Mouse (Mus musculus): ENCODE results near the gene Dbn1. TPM values are rescaled to one million over a fixed set of nuclear protein-coding genes. Genes with fewer than 3 reads are reported as not detected.
A peak's percentile ranks its signal among the peaks of the same experiment; 100 is the strongest.

Dbn1 gene
- 498 and 572 TPM in 2 replicates for polyA plus RNA-seq (2015; fragmentation: Nextera tagmentation; extraction: Ambion mirVana)

DNA sequence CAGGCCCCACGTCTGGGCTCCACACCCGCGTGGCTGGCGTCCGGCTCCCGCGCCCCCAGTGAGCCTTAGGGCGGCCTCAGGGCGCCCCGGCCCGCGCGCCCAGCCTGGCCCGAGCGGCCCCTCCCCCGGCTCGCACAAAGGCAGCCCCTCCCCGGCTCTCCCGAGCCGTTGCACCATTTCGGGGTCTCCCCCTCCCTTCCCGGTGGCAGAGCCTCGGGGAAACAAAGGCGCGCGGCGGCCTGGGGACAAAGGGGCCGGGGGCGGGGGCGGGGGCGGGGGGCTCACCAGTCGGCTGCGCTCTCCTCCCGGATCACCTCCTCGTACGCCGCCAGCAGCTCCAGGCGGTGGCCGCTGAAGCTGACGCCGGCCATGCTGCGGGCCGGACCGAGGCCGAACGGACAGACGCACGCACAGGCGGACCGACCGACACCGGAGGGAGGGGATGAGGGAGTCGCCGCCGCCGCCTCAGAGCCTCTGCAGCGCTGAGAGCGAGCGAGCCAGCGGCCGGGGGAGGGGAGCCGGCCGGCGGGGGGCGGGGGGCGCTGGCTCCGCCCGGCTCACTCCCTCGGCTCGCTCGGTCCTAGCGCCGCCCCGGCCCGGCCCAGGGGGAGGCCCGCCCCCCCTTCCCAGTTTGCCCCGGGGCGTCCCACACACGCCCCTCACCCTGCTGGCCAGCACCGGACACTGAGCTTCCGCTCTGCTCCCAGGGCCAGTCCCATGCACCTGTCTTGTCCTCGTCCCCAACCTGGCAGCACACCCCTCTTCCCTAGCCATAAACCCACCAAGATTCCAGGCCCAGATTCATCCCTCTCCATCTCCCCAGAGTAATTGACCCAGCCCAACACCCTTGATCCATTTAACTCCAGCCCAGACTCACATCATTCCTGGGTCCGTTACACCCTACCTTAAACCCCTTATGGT lies at the start of gene Dbn1:
Dbn1 (minus strand) TSS at position 534 of the 921 bp plus-strand sequence.
- Histone ChIP-seq H3K9ac (peak within 1 kb of the TSS; percentile 100), H3K9me3 (no peaks in the 10 kb centered on the region), H3K4me2 (peak within 1 kb of the TSS; percentile 79), H3K27ac (replicated peaks) (peak within 1 kb of the TSS; percentile 99), H3K4me1 (replicated peaks) (peaks cover 42% of the 10 kb centered on the region), H3K27me3 (no peaks in the 10 kb centered on the region), H3K4me3 (peak within 1 kb of the TSS; percentile 95), H3K36me3 (no peaks in the 10 kb centered on the region)
- ATAC-seq (ENCODE audit: low FRiP score, low read depth), result peak; percentile 84
- WGBS, result under 1% methylated on average over 72 of the region's 83 CpGs

DNA sequence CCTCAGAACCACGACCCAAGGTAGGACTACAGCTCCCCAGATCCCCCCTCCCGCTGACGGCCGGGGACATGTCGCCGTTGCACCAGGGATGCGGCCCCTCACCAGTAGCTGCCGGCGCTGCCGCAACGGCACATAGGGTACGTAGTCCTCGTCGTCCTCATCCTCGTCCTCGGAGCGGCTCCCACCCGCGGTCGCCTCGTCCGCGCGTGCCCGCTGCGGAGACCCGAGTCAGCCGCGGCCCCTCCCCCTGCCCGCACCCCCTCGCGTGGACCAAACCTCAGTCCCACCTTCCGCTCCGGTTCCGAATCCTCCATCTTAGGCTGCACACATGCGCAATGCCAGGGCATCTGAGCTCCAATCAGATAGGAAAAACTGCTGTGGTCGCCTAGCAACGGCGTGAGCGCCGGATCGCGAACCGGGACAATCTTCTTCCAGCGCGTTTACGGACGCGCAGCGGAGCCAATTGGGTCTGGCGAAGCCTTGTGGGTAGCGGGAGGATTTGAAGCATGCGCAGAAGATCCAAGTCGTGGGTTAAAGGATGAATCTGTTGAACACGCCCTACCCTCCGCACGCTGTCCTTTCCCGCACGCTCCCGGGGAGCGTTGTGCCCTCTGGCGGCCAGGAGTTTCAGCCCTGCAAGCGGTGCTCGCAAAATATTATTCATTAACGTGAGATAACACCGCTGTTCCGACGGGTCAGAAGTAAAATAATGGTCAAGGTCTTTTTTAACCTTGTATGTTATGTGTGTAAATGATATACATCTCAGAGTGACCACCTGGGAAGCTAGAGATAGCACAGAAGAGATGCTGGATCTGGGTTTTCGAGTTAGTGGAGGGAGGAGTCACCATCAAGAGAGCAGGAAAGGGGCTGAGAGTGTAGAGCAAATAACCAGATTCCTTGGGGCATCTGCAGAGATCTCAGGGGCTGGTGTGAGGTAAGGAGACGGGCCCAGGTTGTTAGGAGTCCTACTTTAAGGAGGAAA lies 48.6 kb upstream of the Dbn1 start, which contains the start of gene Ddx41:
Ddx41 (minus strand) TSS at position 465 of the 982 bp plus-strand sequence.
- H3K9me3 ChIP-seq, result no peaks in the 10 kb centered on the region
- peak within 1 kb of the TSS; percentile 72 for H3K4me3 ChIP-seq
- H3K4me2 ChIP-seq, result peak within 1 kb of the TSS; percentile 93
- peaks cover 66% of the 10 kb centered on the region for H3K36me3 ChIP-seq
- H3K27ac ChIP-seq (replicated peaks), result peak within 1 kb of the TSS; percentile 83
- peak within 1 kb of the TSS; percentile 80 for H3K9ac ChIP-seq
- peak; percentile 98 for ATAC-seq (ENCODE audit: low FRiP score, low read depth)
- peaks cover 19% of the 10 kb centered on the region for H3K4me1 ChIP-seq (replicated peaks)
- H3K27me3 ChIP-seq, result no peaks in the 10 kb centered on the region
- under 1% methylated on average over 70 of the region's 70 CpGs for WGBS

DNA sequence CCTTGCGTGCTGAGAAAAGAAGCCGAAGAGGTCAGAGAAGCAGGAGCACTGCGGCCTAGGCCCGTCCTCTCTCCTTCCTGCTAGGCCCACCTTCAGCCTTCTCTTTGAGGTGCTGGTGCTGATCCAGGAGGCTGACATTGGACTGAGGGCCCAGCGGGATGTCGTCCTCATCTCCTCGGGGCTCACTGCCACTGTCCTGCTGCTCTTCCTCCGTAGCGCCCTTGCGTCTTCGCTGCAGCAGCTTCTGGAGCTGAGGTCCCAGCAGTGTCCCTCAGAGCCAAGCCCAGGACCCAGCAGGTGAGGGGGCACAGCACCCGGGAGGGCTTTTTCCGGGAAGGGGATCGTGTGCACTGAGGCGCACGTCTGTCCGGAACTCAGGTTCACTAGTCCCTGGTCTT lies 47.9 kb upstream of the Dbn1 start:
- no peak for ATAC-seq (ENCODE audit: low FRiP score, low read depth)
- H3K36me3 ChIP-seq, result peaks cover 64% of the 10 kb centered on the region
- 19% methylated on average over 17 of the region's 17 CpGs for WGBS

DNA sequence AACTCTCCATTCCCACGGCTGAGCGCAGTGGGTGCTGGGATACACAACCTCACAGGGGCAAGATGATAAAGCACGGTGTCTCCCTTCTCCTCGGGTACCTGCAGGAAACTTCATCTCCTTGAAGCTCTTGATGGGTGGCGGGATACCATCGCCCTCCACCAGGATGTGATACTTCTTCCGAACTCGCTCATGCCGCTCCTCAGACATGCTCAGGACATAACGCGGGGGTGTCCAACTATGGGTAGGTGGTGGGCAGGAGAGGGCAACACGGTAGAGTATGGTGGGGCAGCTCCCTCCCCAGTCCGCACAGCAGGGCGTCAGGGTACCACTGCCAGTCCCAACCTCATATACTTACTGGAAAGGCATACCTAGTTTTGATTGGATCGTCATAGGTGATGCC lies 47.3 kb upstream of the Dbn1 start:
- ATAC-seq (ENCODE audit: low FRiP score, low read depth), result no peak
- Histone ChIP-seq H3K9me3 (no peaks in the 10 kb centered on the region), H3K4me2 (peak overlapping the region; percentile 93), H3K27ac (replicated peaks) (no peak overlapping the region), H3K4me1 (replicated peaks) (peaks cover 19% of the 10 kb centered on the region), H3K9ac (peak overlapping the region; percentile 80), H3K4me3 (peak overlapping the region; percentile 72), H3K27me3 (no peaks in the 10 kb centered on the region), H3K36me3 (peaks cover 63% of the 10 kb centered on the region)
- 96% methylated on average over 15 of the region's 15 CpGs for WGBS

More for the DNA sequence above, 47.9 kb upstream of the Dbn1 start:
- peak overlapping the region; percentile 93 for H3K4me2 ChIP-seq
- no peaks in the 10 kb centered on the region for H3K27me3 ChIP-seq
- peaks cover 19% of the 10 kb centered on the region for H3K4me1 ChIP-seq (replicated peaks)
- H3K27ac ChIP-seq (replicated peaks), result peak overlapping the region; percentile 83
- peak overlapping the region; percentile 72 for H3K4me3 ChIP-seq
- H3K9me3 ChIP-seq, result no peaks in the 10 kb centered on the region
- peak overlapping the region; percentile 80 for H3K9ac ChIP-seq

DNA sequence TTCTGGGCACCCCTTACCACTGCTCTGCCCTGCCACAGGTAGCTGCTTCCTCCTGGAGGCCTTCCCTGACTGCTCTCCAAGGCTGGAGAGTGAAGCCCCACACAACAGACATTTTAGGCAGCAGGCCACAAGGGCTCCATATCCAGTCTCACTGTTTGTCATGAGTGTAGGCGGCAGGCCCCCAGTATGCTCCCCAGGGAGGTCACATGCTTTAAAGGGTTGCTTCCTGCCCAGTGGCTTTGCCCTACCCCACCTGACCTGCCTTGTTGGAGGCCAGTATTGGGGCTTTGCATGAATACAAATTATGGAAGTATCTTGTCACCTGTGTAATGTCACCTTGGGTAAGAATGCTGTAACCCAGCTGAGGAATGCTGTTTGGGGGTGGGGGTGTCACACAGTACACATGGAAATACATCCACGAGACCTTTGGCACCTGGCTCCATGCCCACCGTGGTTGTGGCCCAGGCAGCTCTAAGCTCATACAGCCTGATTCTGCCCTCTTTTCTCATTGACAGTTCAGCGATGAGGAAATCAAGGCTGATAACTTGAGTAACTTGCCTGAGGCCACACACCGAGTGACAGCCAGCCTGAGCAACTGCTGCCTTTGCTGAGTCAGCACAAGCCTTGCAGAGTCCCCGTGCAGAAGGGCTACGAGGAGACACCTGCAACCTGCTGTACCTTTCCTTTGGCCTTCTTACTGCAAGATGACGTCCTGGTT lies 41.4 kb upstream of the Dbn1 start, which contains the start of gene Dok3:
Dok3 (minus strand) TSS at position 99 of the 718 bp plus-strand sequence.
- H3K36me3 ChIP-seq, result peaks cover 43% of the 10 kb centered on the region
- no peak within 1 kb of the TSS for H3K4me2 ChIP-seq
- H3K27me3 ChIP-seq, result no peaks in the 10 kb centered on the region
- no peaks in the 10 kb centered on the region for H3K4me1 ChIP-seq (replicated peaks)
- no peak within 1 kb of the TSS for H3K27ac ChIP-seq (replicated peaks)
- 83% methylated on average over 8 of the region's 8 CpGs for WGBS
- no peaks in the 10 kb centered on the region for H3K9me3 ChIP-seq
- no peak within 1 kb of the TSS for H3K4me3 ChIP-seq
- no peak within 1 kb of the TSS for H3K9ac ChIP-seq
- no peak for ATAC-seq (ENCODE audit: low FRiP score, low read depth)

DNA sequence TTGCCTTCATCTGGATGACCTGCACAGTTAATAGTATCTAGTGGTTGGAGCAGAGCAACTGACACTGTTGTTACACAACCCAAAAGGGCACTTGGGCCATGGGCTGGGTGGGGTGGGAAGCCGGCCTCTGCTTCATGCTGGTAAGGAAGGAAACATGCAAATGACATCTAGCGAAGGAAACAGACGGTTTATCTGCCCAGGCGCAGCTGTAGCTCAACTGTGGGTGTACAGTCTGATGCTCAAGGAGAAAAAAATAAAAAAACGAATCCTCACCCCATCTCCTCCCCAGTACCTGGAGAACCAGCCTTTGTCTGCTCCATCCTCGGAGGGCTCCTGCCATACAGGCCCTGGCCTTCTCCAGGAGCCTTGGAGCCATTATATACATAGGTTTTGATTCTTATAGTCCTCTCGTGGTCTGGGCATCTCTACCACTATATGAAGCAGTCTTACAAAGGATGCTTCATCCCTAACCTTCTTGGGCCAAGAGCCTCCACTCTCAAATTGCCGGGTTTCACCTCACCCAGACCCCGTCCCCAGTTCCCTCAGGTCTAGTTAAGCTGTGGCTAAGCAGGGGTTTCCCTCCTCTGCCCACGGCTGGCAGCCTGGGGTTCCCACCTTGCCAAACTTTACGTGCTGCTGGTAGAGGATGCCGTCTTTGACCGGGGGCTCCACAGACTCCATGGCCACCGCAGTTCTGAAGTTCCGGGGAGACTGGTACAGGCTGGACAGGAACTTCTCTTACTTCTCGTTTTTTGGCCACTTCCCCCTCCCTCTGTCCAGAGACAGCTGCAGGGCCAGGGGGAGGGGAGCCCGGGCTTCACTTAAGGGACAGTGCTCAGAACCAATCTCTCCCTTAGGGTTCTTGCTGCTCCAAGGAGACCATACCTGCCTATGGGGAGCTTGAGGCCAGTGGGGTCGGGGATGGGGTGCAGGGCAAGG lies 40.2 kb upstream of the Dbn1 start:
- no peak for ATAC-seq (ENCODE audit: low FRiP score, low read depth)
- H3K4me3 ChIP-seq, result no peak overlapping the region
- H3K27ac ChIP-seq (replicated peaks), result no peak overlapping the region
- WGBS, result 84% methylated on average over 18 of the region's 18 CpGs
- H3K4me2 ChIP-seq, result no peak overlapping the region
- H3K27me3 ChIP-seq, result no peaks in the 10 kb centered on the region
- H3K9me3 ChIP-seq, result no peaks in the 10 kb centered on the region
- no peak overlapping the region for H3K9ac ChIP-seq
- H3K36me3 ChIP-seq, result peaks cover 33% of the 10 kb centered on the region
- no peaks in the 10 kb centered on the region for H3K4me1 ChIP-seq (replicated peaks)

DNA sequence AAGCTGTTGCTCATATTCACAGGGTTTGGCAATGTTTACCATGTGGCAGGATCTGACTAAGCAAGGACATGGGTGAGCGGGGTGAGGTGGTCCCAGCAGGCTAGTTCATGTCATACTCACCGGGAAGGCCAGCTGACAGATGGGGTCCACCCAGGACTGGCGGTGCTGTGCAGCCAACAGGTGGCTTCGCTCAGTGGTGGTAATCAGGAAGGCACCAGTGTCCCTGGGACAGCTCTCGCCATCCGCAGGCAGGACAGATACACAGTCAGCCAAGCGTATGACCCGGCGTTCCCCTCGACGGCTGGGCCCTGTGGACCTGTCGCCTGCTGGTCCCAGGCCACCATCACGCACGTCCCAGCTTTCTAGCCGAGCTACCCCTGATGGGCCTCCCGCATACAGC lies 39.3 kb upstream of the Dbn1 start:
- H3K9me3 ChIP-seq, result no peaks in the 10 kb centered on the region
- ATAC-seq (ENCODE audit: low FRiP score, low read depth), result 0 out of 2 replicates have a peak, but pooled peaks have one; percentile 12
- peaks cover 27% of the 10 kb centered on the region for H3K36me3 ChIP-seq
- H3K4me3 ChIP-seq, result no peak overlapping the region
- H3K4me1 ChIP-seq (replicated peaks), result no peaks in the 10 kb centered on the region
- no peaks in the 10 kb centered on the region for H3K27me3 ChIP-seq
- H3K9ac ChIP-seq, result no peak overlapping the region
- WGBS, result 76% methylated on average over 16 of the region's 16 CpGs
- no peak overlapping the region for H3K4me2 ChIP-seq
- H3K27ac ChIP-seq (replicated peaks), result no peak overlapping the region

DNA sequence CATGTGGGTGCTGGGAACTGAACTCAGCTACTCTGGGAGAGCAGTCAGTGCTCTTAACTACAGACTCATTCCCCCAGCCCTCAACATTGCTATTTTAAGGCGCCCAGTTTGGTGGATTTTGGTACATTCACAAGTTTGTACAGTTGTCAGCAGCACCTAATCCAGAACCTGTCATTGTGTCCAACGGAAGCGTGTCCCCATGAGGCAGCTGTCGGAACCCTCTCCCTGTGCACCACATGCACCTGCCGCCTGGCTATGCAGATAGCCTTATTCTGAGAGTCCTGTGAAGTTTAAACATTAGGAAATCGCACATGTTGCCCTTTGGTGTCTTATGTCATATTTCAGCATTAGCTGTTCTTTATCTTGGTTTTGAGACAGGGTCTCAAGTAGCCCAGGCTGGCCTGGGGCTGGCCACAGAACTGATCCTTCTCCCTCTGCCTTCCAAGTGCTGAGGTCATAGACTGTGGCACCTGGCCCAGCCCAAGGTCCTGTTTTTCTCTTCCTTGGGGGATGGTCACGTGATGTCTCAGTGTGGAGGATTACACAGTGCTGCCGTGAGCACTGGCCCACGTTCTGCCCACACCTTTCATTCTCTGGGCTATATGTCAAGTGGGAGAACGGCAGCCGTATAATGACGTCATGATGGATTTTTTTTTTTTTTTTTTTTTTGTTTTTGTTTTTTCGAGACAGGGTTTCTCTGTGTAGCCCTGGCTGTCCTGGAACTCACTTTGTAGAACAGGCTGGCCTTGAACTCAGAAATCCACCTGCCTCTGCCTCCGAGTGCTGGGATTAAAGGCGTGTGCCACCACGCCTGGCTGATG lies 38.0 kb upstream of the Dbn1 start:
- WGBS, result 86% methylated on average over 16 of the region's 16 CpGs
- no peak overlapping the region for H3K4me3 ChIP-seq
- H3K27ac ChIP-seq (replicated peaks), result no peak overlapping the region
- H3K27me3 ChIP-seq, result no peaks in the 10 kb centered on the region
- peaks cover 15% of the 10 kb centered on the region for H3K36me3 ChIP-seq
- no peak overlapping the region for H3K9ac ChIP-seq
- H3K4me1 ChIP-seq (replicated peaks), result no peaks in the 10 kb centered on the region
- no peak overlapping the region for H3K4me2 ChIP-seq
- ATAC-seq (ENCODE audit: low FRiP score, low read depth), result no peak
- no peaks in the 10 kb centered on the region for H3K9me3 ChIP-seq

DNA sequence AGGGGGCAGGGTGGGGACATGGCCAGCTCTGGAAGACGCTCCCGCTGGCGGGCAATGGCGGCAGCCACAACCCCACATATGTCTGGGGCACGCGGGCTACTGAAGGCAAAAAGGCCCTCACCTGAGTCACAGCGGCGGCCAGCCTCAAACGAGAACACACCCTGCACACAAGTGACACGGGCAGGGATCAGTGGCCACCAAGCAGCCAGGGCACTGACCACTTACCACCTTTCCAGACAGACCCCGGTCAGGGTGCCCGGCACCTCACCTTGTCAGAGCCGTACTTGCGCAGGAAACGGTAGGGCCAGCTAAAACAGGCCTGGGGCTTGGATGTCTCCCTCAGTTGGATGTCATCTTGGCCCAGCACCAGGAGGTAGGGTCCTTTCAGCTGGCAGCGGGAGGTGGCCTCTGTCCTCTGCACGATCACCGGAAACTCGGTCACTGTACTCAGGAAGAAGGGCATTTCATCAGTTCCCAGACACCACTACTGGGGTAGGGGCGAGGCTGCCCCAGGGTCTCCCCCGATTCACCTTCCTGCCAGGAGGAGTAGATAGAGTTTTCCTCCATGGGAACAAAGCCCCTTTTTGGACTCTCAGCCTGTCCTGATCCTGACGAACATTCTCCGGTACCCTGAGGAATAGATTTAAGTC lies 36.2 kb upstream of the Dbn1 start:
- no peaks in the 10 kb centered on the region for H3K4me1 ChIP-seq (replicated peaks)
- no peaks in the 10 kb centered on the region for H3K9me3 ChIP-seq
- no peaks in the 10 kb centered on the region for H3K27me3 ChIP-seq
- no peak for ATAC-seq (ENCODE audit: low FRiP score, low read depth)
- no peak overlapping the region for H3K9ac ChIP-seq
- H3K4me2 ChIP-seq, result no peak overlapping the region
- WGBS, result 90% methylated on average over 23 of the region's 23 CpGs
- no peak overlapping the region for H3K27ac ChIP-seq (replicated peaks)
- no peaks in the 10 kb centered on the region for H3K36me3 ChIP-seq
- H3K4me3 ChIP-seq, result no peak overlapping the region

Measured in hindbrain, embryonic 15.5 days (tissue).